Mouse (Mus musculus): ENCODE results near the gene Helb.

GRCm38 (mm10) chr10:120035211-120035733 lies 77.5 kb downstream of the Helb start:
- TF ChIP-seq CTCF (IDR thresholded peaks at IDR 0.05; ENCODE audit: low read depth) (no peak), EP300 (IDR thresholded peaks at IDR 0.05; ENCODE audit: low read depth) (no peak)
